Mouse (Mus musculus) ZHBTc4 (cell line): ENCODE measurements around the gene Lysmd1.
A peak's percentile ranks its signal among the peaks of the same experiment; 100 is the strongest.

Experiments
- DNase-seq: peaks from one replicate; pipeline ENCODE4 v3.0.0-alpha.2; 2011; ENCODE audit warnings: low read depth, low spot score

The Lysmd1 gene

DNA sequence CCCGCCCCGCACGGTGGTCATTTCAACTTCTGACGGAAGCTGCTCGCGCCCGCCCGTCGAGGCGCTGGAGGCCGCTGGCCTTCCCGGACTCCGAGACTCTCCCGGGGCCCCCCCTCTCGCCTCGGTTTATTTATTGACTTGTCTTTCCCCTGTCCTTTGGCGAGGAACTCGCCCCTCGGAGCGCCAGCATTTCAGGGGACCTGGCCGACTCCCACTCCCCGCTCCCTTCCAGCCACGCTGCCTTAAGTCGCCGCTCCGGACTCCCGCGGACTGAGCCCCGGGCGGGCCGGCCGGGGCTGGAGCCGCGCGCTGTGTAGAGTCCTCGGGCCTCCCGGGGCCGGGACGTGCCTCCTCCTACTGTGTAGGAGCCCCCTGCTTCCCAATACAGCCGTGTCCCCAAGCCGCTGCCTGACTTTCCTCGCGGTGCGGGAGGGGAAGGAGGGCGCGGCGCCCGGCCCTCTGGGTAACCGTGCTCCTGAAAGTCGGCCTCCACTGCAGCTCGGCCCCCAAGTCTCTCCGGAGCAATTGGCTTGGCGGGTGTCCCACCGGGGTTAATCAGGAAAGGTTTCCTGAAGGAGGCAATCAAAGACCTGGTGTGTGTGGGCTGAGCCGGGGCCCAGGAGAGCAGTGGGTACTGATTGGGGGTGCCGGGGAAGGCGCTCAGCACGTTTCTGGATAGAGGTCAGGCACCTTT is 39.5 kb downstream of the Lysmd1 start:
- peak; percentile 58 for DNase-seq

DNA sequence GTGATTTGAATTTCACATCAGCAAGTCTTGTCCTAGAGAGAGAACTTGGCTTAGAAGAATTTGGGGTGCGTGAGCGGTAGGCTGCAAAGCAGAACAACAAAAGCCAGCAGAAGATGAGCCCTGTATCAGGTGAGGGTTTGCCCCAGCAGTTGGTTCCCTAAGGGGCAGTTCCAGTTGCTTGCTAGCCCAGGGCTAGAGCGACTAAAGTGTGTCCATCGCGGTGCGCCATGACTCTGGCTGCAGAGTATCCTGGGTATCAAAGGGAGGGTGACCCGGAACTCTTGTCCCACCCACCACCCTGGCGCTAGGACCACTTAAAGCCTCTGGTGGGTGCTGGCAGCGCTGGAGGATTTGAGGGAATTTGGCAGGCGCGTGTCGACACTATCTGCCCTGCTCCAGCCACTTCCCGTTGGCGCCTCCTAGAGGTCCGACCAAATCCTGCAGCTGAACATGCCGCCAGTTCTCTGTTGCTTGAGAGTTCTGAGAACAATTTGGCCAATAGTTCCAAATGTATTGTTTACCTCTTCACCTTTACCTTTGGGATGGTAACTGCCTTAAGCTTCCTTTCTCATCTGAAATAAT is 40.2 kb downstream of the Lysmd1 start:
- peak; percentile 92 for DNase-seq

DNA sequence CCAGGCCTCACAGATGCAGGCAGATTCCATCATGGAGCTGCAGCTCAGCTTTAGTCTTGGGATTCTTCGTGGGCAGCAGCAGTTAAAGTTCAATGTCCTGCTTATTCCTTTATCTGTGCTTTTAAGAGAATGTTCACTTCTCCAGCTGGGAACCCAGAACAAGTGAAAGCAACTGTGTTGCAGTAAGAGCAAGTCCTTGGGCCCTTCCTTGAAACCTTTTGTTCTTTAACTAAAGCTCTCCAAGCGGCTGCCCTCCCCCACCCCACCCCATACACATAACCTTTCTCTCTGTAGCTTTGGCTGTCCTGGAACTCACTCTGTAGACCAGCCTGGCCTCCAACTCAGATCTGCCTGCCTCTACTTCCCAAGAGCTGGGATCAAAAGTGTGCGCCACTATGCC is 42.6 kb downstream of the Lysmd1 start:
- peak; percentile 82 for DNase-seq

DNA sequence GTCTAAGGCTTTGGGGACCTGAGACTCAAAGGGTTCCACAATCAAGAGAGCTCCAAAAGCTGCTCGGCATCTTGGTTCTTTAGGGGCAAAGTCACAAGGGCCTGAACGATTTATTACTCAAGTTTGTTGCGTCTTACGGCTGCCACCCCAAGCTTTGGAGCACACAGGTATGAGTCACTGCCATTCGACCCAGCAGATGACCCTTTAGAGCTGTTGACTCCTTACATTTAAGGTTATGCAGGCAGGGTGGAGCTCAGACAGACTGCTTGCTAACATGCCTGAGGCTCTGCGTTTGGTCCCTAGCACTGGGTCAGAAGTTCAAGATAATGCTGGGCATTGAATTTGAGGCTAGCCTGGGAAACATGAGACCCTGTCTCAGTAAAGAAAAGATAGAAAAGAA is 43.7 kb downstream of the Lysmd1 start:
- peak; percentile 23 for DNase-seq

DNA sequence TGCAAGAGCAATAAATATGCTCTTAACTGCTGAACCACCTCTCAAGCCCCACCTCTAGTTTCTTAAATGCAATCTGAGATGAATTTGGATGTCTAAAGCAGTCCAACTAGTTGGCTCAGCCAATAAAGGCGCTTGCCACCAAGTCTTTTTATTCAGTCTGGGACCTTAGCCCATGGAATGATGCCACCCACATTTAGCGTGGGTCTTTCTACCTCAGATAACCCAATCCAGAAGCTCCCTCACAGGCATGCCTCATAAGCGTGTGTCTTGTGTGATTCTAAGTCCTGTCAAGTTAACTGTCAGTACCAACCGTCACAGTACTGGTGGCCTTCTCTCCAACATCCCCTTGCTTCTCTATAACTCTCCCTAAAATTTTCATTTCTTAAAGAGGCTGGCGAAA is 45.1 kb downstream of the Lysmd1 start:
- DNase-seq, result no peak

DNA sequence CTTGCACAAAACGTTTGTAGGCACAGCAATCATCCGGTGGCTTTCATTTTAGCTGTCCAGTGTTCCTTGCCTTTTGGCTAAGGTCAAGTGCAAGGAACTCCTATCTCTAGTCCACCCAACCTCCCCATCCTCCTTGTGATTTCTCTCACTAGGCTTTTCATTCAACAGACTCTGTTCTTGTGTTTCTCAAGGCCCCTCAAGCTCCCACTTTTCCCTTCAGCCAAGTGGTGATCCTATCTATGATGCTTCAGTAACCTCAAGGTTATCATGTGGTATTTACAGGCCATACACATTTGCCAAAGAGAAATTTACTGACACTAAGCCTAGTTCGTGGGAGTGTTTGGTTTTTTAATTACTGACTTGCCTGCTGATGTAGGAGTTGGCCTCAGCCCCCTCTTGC is 46.0 kb downstream of the Lysmd1 start:
- no peak for DNase-seq

DNA sequence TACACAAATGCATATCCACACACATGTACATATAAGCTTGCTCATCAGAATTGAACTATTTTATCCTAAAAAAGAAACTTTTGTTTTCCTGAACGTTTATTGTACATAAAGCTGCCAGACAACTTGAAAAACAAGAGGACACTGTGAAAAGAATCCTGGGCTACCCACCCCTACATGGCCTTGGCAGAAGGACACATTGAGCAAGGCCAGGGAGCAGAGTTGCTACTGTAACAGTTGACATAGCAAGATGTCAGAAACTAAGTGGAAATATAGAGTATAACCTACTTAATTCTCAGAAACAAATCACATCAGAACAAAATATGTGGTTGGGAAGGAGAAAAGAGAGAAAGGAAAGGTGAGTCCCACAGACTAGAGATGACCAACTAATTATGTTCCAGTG is 48.0 kb downstream of the Lysmd1 start:
- no peak for DNase-seq

DNA sequence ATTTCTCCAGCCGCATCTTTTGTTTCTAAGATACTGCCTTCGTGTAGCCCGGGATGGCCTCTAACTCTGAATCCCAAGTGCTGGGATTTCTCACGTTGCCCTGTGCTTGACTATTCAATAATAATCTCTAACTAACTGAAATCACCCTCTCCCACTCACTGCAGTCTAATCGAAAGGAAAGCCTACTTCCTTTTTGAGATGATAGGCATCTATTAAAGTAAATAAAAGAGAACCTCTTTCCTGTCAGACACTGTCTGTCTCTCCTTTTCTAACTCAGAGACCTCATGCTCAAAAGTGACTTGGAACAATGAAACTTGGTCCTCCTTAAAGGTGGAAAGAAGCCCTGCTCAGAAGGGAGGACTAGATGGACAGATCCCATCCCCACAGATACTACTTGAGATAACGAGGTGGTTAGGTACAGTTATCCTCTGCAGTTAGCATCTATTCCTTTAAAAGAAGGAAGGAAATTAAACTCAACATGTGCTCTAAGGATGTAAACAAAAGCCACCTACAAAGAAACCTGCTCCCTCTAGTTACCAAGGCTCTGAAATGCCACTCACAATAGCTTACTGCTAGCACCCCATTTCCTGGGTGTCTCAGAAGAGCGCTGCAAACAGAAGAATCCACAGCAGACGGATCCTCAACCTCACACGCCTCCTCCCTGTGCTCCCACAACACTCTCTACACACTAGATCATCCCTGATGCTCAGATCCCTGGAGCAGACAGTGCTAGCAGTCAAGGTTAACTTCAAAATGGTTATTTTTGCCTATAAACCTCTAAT is 51.1 kb downstream of the Lysmd1 start:
- DNase-seq, result no peak

DNA sequence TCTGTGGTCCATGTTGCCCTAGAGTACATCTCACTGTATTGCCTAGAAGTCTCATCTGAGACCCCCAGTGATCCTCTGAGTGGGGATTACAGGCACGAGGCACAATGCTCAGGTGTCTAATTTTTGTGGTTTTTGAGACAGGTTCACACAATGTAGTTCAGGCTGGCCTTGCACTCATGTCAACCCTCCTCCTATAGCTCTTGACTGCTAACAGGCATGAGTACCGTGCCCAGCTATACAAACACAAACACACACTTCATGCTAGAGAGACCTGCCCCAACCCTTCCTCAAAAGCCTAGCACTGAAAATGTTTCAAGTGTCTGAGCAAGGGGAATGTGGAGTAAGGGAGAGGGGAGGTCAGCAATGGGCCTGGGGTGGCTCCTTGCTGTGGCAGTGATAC is 52.2 kb downstream of the Lysmd1 start:
- no peak for DNase-seq

DNA sequence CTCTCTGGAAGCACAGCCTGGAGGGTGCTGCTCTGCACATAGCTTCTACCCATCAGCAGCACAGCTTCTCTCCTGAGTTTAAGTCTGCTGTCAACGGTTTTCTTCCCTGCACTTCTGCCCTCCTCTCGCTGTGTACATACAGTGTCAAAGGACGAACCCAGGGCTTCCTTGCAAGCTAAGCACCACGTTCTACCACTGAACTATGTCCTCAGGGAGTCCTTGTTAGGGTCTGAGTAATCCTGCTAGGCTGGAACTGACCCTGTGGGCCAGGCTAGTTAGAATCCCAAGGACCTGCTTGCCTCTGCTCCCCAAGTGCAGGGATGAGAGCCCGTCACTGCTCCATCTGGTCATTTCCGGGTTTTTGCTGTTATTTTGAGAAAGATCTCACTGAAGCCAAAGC is 53.0 kb downstream of the Lysmd1 start:
- DNase-seq, result no peak
